Comparison of ENCODE assay signal across 17 mouse cellular contexts in genomic region chr4:66102037-66102436, GRCm38 (mm10).
"Had no signal": no experiment of that assay in that cellular context is flagged by ENCODE, and none has a peak within 500 bp of the region (broad histone marks: within the 10 kb centered on the region; RNA-seq: fewer than 3 reads in every experiment).

No protein-coding gene starts in this region.

- H3K9ac ChIP-seq: limb, embryonic 12.5 days; liver, embryonic 13.5 days; liver, postnatal 0 days; lung, embryonic 15.5 days; midbrain, embryonic 12.5 days had no signal

- H3K4me3 ChIP-seq: layer of hippocampus, adult 2 months; limb, embryonic 12.5 days; liver, embryonic 13.5 days; lung, embryonic 15.5 days; megakaryocyte, embryonic 14.5 days; midbrain, embryonic 12.5 days had no signal

- H3K4me1 ChIP-seq: liver, embryonic 13.5 days; lung, embryonic 15.5 days; megakaryocyte, embryonic 14.5 days; midbrain, embryonic 12.5 days had no signal

- H3K9me3 ChIP-seq: limb, embryonic 12.5 days; liver, embryonic 13.5 days; lung, embryonic 15.5 days; megakaryocyte, embryonic 14.5 days; midbrain, embryonic 12.5 days had no signal

- H3K27ac ChIP-seq: layer of hippocampus, adult 2 months; limb, embryonic 12.5 days; liver, embryonic 13.5 days; lung, embryonic 15.5 days; macrophage; midbrain, embryonic 12.5 days; stomach, postnatal 0 days had no signal

- H3K27me3 ChIP-seq: limb, embryonic 12.5 days; liver, embryonic 13.5 days; lung, embryonic 15.5 days; megakaryocyte, embryonic 14.5 days; midbrain, embryonic 12.5 days had no signal

- H3K4me2 ChIP-seq: limb, embryonic 12.5 days; liver, embryonic 13.5 days; lung, embryonic 15.5 days; midbrain, embryonic 12.5 days had no signal

- DNase-seq: kidney, adult 11 months; kidney, postnatal 10 days; kidney, postnatal 4 days; liver; liver, embryonic 13.5 days; liver, postnatal 0 days; lung, postnatal 14 days; right cerebral cortex, adult 18-20 months; right cerebral cortex, postnatal 25 days; thymus, postnatal 4 days had no signal

- ATAC-seq: liver, postnatal 0 days had no signal

- H3K36me3 ChIP-seq: limb, embryonic 12.5 days; liver, embryonic 13.5 days; lung, embryonic 15.5 days; midbrain, embryonic 12.5 days had no signal
